Mouse (Mus musculus): ENCODE data around the gene Fam104a. TPM values are rescaled to one million over a fixed set of nuclear protein-coding genes. Genes with fewer than 3 reads are reported as not detected.

Gene Fam104a
- polyA plus RNA-seq, 1 experiment from 2014 or later: 42.3 TPM

DNA sequence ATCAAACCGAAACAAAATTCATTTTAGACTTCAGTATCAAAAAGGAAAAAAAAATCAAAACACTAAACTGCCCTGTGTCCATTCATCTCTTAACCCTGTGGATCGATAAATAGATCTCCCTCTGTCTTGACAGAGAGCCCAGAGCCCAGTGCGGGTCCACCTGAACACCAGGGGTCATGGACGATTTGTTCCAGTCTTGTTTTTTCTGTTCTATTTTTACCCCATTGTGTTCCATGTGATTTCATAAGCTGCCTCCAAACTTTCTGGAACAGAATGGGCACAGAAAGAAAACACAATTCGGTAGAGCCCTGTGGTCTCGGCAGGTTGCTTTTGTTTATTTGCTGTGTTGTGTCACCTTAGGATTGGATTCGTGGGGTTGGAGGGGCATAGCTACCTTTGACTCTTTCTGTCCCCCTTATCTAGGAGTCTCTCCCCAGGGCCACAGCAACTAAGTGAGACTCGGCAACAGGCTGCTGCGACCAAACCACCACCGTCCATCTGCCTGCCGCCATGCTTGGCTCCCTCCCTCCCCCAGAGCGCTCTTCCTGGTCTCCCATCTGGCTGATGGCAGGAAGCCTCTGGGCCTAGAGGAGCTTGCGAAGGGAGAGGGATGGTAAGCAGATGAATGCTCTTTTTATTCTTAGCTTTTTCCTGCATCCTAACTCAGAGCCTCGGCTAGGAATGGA lies 38.6 kb upstream of the Fam104a start:
- DNase-seq (ENCODE audit: low spot score) (no peak), ATAC-seq (ENCODE audit: low FRiP score) (no peak)
- peaks cover 21% of the 10 kb centered on the region for H3K4me1 ChIP-seq (replicated peaks; ENCODE audit: control insufficient read depth, insufficient read depth, low read length)
- 64% methylated on average over 14 of the region's 14 CpGs for WGBS
- H3K27ac ChIP-seq: no peak overlapping the region
- H3K27me3 ChIP-seq (ENCODE audit: control insufficient read depth, insufficient read depth, low read length): no peaks in the 10 kb centered on the region
- no peak overlapping the region for H3K9ac ChIP-seq
- H3K9me3 ChIP-seq (ENCODE audit: control insufficient read depth, low read length): no peaks in the 10 kb centered on the region
- no peak overlapping the region for H3K4me3 ChIP-seq (replicated peaks; ENCODE audit: low read length)
- H3K4me2 ChIP-seq (replicated peaks): no peak overlapping the region
- H3K36me3 ChIP-seq (replicated peaks; ENCODE audit: control insufficient read depth, insufficient read depth): peaks cover 20% of the 10 kb centered on the region

DNA sequence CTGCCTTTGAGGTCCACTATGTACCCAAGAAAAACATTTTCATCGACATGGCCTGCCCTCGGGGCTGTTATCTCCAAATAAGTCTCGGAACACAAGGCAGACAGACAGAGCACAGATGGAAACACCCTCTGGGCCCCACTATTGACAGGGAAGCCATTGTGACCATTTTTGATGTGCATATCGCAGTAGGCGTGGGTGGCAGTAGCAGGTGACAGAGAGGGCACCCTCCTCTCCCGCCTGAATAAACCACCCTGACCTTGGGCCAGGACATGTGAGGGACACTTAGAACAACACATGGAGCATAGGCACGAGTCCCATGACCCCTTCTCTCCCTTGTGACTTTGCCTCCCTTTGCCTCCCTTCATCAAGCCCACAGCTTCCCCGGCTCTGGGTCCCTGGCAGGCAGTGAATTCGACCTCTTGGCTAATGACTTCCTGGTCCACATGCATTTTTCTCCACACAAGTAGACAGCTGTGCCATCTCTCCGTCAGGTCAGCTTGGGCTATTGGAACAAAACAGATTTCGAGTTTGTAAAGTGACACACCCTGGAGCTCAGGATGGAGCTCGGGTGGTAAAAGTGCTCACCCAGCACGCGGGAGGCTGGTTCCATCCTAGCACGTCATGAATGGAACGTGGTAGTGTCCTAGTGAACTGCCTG lies 33.9 kb upstream of the Fam104a start:
- H3K4me1 ChIP-seq (replicated peaks; ENCODE audit: control insufficient read depth, insufficient read depth, low read length): no peaks in the 10 kb centered on the region
- H3K4me2 ChIP-seq (replicated peaks): no peak overlapping the region
- no peak overlapping the region for H3K9ac ChIP-seq
- no peak overlapping the region for H3K4me3 ChIP-seq (replicated peaks; ENCODE audit: low read length)
- H3K27ac ChIP-seq: no peak overlapping the region
- H3K9me3 ChIP-seq (ENCODE audit: control insufficient read depth, low read length): no peaks in the 10 kb centered on the region
- no peaks in the 10 kb centered on the region for H3K27me3 ChIP-seq (ENCODE audit: control insufficient read depth, insufficient read depth, low read length)
- 57% methylated on average over 16 of the region's 16 CpGs for WGBS
- ATAC-seq (ENCODE audit: low FRiP score) (no peak), DNase-seq (ENCODE audit: low spot score) (no peak)
- H3K36me3 ChIP-seq (replicated peaks; ENCODE audit: control insufficient read depth, insufficient read depth): no peaks in the 10 kb centered on the region

DNA sequence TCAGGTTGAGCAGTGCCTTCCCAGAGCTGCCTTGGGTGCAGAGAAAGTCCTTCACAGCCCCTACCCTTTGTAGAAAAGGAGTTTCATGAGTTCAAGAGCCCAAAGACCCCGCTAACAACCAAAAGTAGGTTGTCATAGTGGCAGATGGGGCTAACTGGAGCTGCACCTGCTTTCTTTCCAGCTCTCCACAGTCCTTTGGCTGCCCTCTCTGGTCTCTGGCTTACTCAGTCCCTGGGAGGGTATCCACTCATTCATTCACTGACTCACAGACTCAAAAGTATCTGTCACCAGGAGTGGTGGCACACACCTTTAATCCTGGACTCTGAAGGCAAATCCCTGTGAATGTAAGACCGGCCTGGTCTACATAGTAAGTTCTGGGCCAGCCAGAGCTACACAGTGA lies 32.2 kb upstream of the Fam104a start:
- no peak overlapping the region for H3K27ac ChIP-seq
- no peaks in the 10 kb centered on the region for H3K9me3 ChIP-seq (ENCODE audit: control insufficient read depth, low read length)
- DNase-seq (ENCODE audit: low spot score) (no peak), ATAC-seq (ENCODE audit: low FRiP score) (no peak)
- H3K9ac ChIP-seq: no peak overlapping the region
- H3K27me3 ChIP-seq (ENCODE audit: control insufficient read depth, insufficient read depth, low read length): no peaks in the 10 kb centered on the region
- H3K4me3 ChIP-seq (replicated peaks; ENCODE audit: low read length): no peak overlapping the region
- 89% methylated on average over 2 of the region's 2 CpGs for WGBS
- H3K36me3 ChIP-seq (replicated peaks; ENCODE audit: control insufficient read depth, insufficient read depth): no peaks in the 10 kb centered on the region
- H3K4me1 ChIP-seq (replicated peaks; ENCODE audit: control insufficient read depth, insufficient read depth, low read length): no peaks in the 10 kb centered on the region
- H3K4me2 ChIP-seq (replicated peaks): no peak overlapping the region

DNA sequence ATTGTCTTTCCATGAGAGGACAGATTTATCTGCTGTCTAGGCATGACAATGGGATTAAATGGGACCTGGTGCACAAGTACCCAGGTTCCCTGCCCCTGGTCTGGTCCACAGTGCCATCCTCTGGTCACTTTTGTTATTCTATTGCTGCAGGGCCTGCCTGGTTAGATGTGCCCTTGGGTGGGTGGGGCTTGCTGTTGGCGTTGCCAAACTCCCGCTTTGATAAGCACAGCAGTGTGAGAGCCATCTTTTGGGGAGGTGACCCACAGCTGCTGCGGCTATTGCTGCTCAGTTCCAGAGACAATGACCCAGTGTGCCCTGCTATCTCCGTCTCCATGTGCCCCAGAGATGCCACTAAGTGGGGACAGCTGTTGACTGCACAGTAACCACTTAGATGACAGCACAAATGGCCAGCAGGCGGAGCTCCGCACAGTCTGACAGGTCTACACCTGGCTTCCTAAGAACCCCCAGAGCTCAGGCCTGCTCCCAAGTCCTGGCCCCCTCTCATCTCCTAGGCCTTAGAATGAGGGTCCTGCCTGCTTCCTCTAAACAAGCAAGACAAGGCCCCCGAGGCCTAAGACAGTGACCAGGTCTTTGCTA lies 31.2 kb upstream of the Fam104a start:
- H3K4me2 ChIP-seq (replicated peaks): no peak overlapping the region
- WGBS: 70% methylated on average over 7 of the region's 7 CpGs
- H3K9me3 ChIP-seq (ENCODE audit: control insufficient read depth, low read length): no peaks in the 10 kb centered on the region
- H3K27me3 ChIP-seq (ENCODE audit: control insufficient read depth, insufficient read depth, low read length): no peaks in the 10 kb centered on the region
- no peak overlapping the region for H3K4me3 ChIP-seq (replicated peaks; ENCODE audit: low read length)
- H3K36me3 ChIP-seq (replicated peaks; ENCODE audit: control insufficient read depth, insufficient read depth): no peaks in the 10 kb centered on the region
- DNase-seq (ENCODE audit: low spot score): no peak
- ATAC-seq (ENCODE audit: low FRiP score): no peak
- no peak overlapping the region for H3K9ac ChIP-seq
- no peak overlapping the region for H3K27ac ChIP-seq
- peaks cover 7% of the 10 kb centered on the region for H3K4me1 ChIP-seq (replicated peaks; ENCODE audit: control insufficient read depth, insufficient read depth, low read length)

DNA sequence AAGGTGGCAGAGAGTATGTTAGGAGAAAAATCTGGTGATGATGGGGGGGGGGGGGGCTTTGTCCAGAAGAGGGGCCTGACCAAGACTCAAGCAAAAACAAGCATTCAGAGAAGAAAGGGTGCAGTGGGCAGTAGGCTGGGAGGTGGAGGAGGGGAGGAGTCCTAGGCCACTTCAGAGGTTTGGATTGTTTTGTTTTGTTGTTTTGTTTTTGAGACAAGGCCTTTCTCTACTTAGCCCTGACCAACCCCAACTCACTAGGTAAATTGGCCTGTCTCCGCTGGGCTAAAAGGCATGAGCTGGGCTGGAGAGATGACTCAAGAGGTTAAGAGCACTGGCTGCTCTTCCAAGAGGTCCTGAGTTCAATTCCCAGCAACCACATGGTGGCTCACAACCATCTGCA lies 27.1 kb upstream of the Fam104a start:
- ATAC-seq (ENCODE audit: low FRiP score) (no peak), DNase-seq (ENCODE audit: low spot score) (no peak)
- Histone ChIP-seq H3K9me3 (ENCODE audit: control insufficient read depth, low read length) (no peaks in the 10 kb centered on the region), H3K27me3 (ENCODE audit: control insufficient read depth, insufficient read depth, low read length) (0 out of 2 replicates have a peak, but pooled peaks cover 7% of the 10 kb centered on the region), H3K4me1 (replicated peaks; ENCODE audit: control insufficient read depth, insufficient read depth, low read length) (peaks cover 15% of the 10 kb centered on the region), H3K27ac (no peak overlapping the region), H3K4me2 (replicated peaks) (no peak overlapping the region), H3K4me3 (replicated peaks; ENCODE audit: low read length) (no peak overlapping the region), H3K9ac (no peak overlapping the region), H3K36me3 (replicated peaks; ENCODE audit: control insufficient read depth, insufficient read depth) (no peaks in the 10 kb centered on the region)
- WGBS: 36% methylated on average over 1 of the region's 1 CpGs

DNA sequence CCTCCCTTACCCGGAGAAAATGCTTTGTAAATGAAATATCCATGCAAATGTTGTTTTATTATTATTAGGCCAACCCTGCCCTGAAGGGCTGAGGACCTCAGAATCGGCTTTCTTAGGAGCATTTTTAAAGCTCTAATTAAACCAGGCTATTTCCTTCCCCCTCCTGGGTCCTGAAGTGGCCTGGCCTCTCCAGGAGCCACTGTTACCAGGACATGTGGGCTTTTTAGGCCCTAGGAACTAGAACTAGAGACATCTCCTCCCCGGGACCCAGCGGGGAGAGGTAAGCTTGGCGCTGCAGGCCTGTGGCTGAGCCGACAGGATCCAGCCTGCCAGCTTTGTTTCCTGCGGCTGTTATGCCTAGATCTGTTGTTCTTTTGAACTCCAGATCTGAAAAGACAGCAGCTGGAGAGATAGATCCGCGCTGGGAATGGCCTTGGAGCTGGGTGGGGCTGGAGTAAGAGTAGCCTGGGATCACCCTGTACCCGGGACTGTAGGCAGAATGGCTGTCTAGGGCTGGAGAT lies 26.4 kb upstream of the Fam104a start:
- 0 out of 2 replicates have a peak, but pooled peaks have one; percentile 15 for ATAC-seq (ENCODE audit: low FRiP score)

DNA sequence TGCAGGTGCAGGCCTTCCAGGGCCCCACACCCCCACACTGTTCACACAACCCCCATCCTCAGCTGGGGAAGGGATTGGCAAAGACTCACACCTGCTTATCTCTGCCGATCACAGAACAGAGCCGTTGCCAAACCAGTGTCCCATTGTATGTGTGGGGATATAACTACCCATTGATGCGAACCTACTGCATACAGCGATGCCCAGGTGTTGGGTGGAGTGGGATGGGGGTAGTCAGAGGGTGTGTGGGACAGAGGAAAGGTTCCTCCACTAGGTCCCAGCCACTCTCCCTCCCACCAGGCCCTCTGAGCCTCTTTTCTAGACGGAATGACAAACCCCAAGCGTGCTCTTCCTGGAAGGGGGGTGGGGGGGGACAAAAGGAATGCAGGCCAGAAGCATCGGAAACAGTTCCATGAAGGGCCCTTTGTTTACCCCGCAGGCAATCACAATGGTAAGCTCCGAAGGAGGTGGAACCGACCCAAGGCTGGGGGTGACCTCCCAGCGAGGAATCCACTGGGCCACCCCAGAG lies 25.8 kb upstream of the Fam104a start, which contains the start of gene Cpsf4l:
TSS of gene Cpsf4l (minus strand) at position 287 of the 526 bp plus-strand sequence.
- H3K9ac ChIP-seq: peak within 1 kb of the TSS; percentile 46; the same call in 1 of the 2 replicates
- DNase-seq (ENCODE audit: low spot score): peak; percentile 33
- WGBS: 5% methylated on average over 11 of the region's 11 CpGs

More for the DNA sequence above, 26.4 kb upstream of the Fam104a start:
- Histone ChIP-seq H3K4me1 (replicated peaks; ENCODE audit: control insufficient read depth, insufficient read depth, low read length) (peaks cover 15% of the 10 kb centered on the region), H3K27me3 (ENCODE audit: control insufficient read depth, insufficient read depth, low read length) (0 out of 2 replicates have a peak, but pooled peaks cover 7% of the 10 kb centered on the region), H3K9ac (peak overlapping the region; percentile 46; the same call in 1 of the 2 replicates), H3K4me2 (replicated peaks) (0 out of 2 replicates have a peak overlapping the region, but pooled peaks have one; percentile 8), H3K9me3 (ENCODE audit: control insufficient read depth, low read length) (no peaks in the 10 kb centered on the region), H3K4me3 (replicated peaks; ENCODE audit: low read length) (no peak overlapping the region), H3K27ac (peak overlapping the region; percentile 33), H3K36me3 (replicated peaks; ENCODE audit: control insufficient read depth, insufficient read depth) (no peaks in the 10 kb centered on the region)
- DNase-seq (ENCODE audit: low spot score): no peak
- WGBS: 2% methylated on average over 10 of the region's 10 CpGs

DNA sequence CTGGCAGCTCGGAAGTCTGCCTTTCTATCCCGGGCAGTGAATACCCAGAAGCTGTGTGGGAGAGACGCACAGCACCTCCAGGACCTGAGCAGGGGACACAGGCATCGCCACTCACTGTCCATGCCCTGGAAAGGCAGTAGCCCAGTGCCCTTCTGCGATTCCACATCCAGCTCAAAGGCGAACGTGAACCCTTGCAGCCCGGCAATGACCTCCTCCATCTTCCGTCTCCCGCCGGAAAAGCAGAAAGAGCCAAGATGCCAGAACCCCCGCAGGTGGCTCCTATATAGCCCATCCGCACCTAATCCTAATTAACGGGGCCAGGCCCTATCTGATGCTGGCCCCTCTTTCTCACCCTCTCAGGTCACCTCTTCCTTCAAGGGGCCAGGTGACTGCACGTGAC lies 25.3 kb upstream of the Fam104a start:
- Histone ChIP-seq H3K36me3 (replicated peaks; ENCODE audit: control insufficient read depth, insufficient read depth) (no peaks in the 10 kb centered on the region), H3K4me2 (replicated peaks) (no peak overlapping the region), H3K4me3 (replicated peaks; ENCODE audit: low read length) (no peak overlapping the region), H3K9me3 (ENCODE audit: control insufficient read depth, low read length) (no peaks in the 10 kb centered on the region), H3K27me3 (ENCODE audit: control insufficient read depth, insufficient read depth, low read length) (0 out of 2 replicates have a peak, but pooled peaks cover 7% of the 10 kb centered on the region), H3K4me1 (replicated peaks; ENCODE audit: control insufficient read depth, insufficient read depth, low read length) (peaks cover 15% of the 10 kb centered on the region), H3K27ac (no peak overlapping the region), H3K9ac (no peak overlapping the region)
- peak; percentile 38 for ATAC-seq (ENCODE audit: low FRiP score)
- no peak for DNase-seq (ENCODE audit: low spot score)
- WGBS: 12% methylated on average over 15 of the region's 15 CpGs

More for the DNA sequence above, 25.8 kb upstream of the Fam104a start, which contains the start of gene Cpsf4l:
- H3K4me1 ChIP-seq (replicated peaks; ENCODE audit: control insufficient read depth, insufficient read depth, low read length): peaks cover 15% of the 10 kb centered on the region
- peak within 1 kb of the TSS; percentile 33 for H3K27ac ChIP-seq
- no peaks in the 10 kb centered on the region for H3K9me3 ChIP-seq (ENCODE audit: control insufficient read depth, low read length)
- 0 out of 2 replicates have a peak within 1 kb of the TSS, but pooled peaks have one; percentile 8 for H3K4me2 ChIP-seq (replicated peaks)
- H3K4me3 ChIP-seq (replicated peaks; ENCODE audit: low read length): no peak within 1 kb of the TSS
- H3K36me3 ChIP-seq (replicated peaks; ENCODE audit: control insufficient read depth, insufficient read depth): no peaks in the 10 kb centered on the region
- ATAC-seq (ENCODE audit: low FRiP score): peak; percentile 69
- 0 out of 2 replicates have a peak, but pooled peaks cover 7% of the 10 kb centered on the region for H3K27me3 ChIP-seq (ENCODE audit: control insufficient read depth, insufficient read depth, low read length)

Measured in hindbrain, embryonic 14.5 days (tissue).